Mouse (Mus musculus): ENCODE measurements around the gene Trappc3.

The Trappc3 gene

DNA sequence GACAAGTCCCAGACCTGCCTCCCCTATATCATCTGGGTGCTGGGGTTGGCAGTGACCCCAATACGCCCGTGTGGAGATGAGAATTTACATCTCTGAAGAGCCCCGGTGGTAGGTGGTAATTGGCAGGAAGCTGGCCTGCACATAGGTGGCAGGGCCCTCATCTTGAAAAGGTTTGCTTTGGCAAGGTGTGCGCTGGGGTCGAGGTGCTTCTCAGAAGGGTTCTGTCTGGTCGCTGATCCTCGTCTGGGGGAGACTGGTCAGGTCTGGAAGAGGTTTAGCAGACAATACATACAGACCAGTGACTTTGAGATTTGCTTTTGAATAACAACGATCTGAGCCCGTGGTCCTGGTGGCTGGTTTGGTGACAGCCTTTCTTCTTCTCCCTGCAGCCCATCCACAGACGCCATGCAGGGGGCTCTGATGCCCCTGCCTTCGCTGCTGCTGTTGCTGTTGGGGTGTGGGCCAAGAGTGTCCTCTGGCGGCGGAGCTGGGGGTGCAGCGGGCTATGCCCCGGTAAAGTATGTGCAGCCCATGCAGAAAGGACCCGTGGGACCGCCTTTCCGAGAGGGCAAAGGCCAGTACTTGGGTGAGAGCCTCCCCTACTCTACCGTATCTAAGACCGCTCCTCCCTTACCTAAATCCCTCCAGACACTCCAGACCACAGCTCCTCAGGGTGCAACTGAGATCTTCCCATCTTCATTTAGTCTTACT is 47.2 kb downstream of the Trappc3 start:
- in situ Hi-C loops (cut with MboI; ENCODE audit: low sequenced_read_pairs) = loop anchor here (10.0 kb wide), 1 partner anchor 85 kb away; no protein-coding TSS in a partner anchor

DNA sequence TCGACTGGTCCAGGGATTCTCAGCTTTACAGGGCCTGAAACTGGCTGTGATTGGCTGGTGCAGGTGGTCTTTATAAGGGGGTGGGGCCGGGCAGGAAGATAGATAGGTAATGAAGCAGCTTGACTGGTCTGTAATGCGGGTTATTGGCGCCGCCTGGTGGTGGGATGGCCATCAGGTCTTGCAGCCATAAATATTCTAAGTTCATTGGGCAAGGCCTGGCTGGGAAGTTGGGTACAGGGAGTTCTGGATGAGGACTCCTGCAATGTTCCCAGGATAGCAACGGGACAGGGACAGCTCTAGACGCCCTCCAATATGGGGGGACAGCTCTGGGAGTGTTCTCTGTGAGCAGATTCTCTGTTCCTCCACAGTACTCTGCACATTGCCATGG is 47.8 kb downstream of the Trappc3 start:
- in situ Hi-C loops (cut with MboI; ENCODE audit: low sequenced_read_pairs) = loop anchor here (10.0 kb wide), 1 partner anchor 85 kb away; no protein-coding TSS in a partner anchor

DNA sequence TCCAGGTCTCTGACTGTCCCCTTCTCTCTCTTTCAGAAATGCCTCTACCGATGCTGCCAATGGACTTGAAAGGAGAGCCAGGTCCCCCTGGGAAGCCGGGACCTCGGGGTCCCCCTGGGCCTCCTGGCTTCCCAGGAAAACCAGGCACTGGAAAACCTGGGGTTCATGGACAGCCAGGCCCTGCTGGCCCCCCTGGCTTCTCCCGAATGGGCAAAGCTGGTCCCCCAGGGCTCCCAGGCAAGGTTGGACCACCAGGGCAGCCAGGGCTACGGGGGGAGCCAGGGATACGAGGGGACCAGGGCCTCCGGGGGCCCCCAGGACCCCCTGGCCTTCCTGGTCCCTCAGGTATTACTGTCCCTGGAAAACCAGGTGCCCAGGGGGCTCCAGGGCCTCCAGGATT is 48.2 kb downstream of the Trappc3 start:
- in situ Hi-C loops (cut with MboI; ENCODE audit: low sequenced_read_pairs) = no loop called here

DNA sequence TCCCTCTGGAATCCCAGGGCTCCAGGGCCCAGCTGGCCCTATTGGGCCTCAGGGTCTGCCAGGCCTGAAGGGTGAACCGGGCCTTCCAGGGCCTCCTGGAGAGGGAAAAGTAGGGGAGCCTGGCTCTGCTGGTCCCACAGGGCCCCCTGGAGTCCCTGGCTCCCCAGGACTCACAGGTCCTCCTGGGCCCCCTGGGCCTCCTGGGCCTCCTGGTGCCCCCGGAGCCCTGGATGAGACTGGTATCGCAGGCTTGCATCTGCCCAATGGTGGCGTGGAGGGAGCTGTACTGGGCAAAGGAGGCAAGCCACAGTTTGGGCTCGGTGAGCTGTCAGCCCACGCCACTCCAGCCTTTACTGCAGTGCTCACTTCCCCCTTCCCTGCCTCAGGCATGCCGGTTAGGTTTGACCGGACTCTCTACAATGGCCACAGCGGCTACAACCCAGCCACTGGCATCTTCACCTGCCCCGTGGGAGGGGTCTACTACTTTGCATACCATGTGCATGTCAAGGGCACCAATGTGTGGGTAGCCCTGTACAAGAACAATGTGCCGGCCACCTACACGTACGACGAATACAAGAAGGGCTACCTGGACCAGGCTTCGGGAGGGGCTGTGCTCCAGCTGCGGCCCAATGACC is 49.6 kb downstream of the Trappc3 start:
- in situ Hi-C loops (cut with MboI; ENCODE audit: low sequenced_read_pairs) = no loop called here

DNA sequence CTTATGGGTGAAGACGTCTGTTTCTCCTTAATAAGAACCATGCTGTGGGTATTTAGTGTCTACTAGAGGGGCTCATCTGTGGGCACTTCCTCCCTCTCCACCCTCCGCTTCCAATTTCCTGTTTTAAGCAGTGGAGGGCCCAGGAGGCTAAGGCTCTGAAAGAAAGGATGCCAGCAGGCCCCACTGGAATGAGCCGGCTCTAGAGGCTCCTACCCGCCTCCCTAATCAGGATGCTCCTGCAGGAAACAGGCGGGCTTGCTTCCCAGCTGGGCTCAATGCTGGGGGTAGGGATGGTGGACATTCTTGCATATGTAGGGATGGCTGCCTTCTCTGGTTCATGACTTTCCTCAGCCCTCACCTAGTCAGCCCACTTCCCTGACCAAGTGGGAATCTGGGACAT is 51.1 kb downstream of the Trappc3 start:
- in situ Hi-C loops (cut with MboI; ENCODE audit: low sequenced_read_pairs) = no loop called here

DNA sequence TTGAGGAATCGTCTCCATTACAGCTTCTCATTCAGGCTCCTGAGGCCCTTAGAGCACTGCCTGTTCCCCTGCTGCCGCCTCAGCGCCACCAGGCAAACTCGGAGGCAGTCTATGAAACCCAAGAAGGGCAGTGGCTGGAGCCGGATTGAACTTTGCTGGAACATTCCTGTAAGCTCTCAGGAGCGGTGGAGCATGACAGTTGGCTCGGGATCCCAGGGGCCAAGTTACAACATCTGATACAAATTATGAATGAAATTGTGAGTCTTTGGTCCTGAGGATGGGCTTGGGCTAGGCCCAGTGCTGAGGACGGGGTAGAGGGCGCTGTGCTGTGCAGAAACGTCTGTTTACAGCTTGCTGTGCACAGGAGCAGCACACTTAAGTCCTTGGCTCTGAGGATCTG is 52.3 kb downstream of the Trappc3 start:
- in situ Hi-C loops (cut with MboI; ENCODE audit: low sequenced_read_pairs) = no loop called here

DNA sequence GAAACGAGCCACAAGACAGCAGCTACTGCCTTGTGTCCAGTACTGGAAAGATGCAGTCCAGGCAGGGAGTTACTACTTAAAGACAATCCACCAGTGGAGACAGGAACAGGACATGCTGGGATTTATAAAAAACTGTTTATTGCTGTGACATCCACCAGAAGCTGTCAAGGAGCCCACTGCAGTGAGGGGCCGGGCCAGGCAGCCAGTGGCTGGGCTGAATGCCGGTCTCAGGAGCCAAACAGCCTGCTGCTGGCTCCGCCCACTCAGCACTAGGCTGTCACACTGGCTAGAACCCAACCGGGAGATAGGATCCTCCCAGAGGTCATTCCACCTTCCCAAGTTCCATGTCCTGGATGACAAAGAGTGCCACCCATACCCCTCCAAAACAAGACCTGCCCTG is 53.8 kb downstream of the Trappc3 start:
- in situ Hi-C loops (cut with MboI; ENCODE audit: low sequenced_read_pairs) = no loop called here

DNA sequence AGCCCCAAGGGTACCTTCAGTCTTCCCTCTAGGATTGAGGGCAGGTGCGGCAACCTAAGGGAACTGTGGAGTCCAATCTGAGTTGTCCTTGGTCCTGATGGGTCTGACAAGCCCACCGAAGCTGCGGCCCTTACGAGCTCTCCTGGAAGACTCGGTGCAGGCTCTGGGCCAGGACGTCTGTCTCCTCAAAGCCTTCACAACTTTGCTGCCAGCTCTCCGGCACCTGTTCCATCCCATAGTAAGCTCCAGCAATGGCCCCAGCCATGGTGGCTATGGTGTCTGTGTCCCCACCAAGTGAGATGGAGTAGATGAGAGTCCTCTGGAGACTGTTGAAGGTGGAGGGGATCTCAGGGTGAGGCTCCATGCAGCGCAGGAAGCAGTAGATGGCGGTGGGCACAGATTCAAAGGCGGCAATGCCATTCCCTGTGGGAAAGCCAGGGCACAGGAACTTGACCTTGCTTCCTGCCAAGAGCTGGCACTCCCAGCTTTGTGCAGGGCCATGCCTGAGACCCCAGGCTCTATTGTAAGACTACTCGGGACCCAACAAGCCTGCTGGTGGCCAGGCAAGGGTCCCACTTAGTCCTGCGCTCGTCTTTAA is 54.4 kb downstream of the Trappc3 start:
- in situ Hi-C loops (cut with MboI; ENCODE audit: low sequenced_read_pairs) = no loop called here

DNA sequence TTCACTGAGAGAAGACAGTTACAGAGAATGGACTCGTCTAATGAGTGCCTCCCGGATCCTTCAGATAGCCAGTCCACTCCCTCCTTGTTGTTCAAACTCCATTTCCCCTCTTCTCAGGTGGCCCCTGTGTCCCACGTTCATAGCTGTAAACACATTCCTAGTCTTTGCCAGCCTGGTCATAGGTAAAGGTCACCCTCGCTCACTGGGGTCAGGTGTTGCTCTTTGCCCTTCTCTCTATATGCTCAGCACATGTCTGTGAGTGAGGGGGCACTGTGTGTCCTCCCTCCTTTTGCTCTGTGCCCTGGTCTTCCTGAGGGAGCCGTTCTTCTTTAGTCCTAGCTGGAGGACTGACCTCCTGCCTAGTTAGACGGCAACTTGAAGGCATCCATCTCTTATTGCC is 57.7 kb downstream of the Trappc3 start:
- in situ Hi-C loops (cut with MboI; ENCODE audit: low sequenced_read_pairs) = loop anchor here (10.0 kb wide), 1 partner anchor 225 kb away; no protein-coding TSS in a partner anchor

DNA sequence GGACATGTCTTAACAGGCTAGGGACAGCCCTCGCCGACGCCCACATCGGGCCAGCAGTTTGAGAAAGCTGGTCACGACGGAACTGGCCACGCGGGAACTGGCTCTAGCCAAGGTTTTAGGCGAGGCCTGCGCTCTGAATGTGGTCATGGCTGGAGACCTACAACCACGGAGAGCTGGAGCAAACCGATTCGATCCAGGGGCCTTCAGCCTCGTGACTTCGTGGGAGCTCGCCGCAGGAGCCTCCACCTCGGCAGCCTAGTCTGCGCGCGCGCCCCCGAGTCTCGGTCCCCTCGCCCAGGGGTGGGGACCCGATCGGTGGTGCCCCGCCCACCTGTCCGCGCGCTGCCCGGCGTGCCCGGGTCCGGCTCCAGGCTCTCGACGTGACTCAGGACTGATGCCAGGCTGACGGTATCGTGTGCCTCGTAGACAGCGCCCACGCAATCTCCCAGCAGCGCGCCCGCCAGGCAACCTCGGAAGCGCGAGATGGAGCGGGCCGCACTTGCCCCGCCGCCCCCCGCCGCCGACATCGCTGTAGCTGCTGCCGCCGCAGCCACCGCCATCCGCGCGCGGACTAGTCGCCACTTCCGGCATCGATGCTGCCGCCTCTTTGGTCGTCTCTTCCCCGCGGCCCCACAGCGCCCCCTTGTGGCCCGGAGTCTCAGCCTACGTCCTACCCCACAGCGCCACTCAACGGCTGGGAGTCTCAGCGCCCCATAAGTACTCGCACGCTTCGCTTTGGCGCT is 59.2 kb downstream of the Trappc3 start, which contains the start of gene Adprhl2:
TSS of gene Adprhl2 (minus strand) at position 593 of the 743 bp plus-strand sequence.
- in situ Hi-C loops (cut with MboI; ENCODE audit: low sequenced_read_pairs) = loop anchor here (10.0 kb wide), 1 partner anchor 224 kb away; no protein-coding TSS in a partner anchor

DNA sequence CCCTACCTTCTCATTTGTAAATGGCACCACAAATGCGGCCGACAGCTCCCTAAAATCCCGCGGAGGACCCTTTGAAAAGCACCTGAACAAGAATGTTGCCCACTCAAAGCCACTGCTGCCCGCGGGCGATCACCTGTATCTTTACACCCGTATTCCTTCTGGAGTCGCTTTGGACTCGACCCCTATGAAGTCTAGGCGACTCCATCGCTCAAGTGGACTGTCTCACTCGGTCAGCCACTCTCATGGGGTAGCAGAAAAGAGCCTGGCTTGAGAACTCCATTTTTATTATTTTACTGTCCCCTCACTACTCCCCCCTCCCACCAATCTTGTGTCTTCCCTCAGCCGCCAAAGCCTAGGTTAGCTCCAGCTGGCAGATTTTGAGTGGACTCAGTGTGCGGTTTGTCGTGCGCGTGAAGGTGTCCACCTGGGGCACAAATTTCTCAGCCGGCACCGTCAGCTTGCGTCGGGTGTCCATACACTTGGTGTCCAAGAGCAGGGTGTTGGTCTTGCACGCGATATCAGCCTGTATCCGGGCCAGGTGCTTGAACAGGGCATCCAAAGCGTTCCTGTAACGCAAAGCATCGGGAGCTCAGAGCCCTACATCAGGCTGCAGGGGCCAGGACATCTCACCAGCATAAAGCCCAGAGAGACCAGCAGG is 59.9 kb downstream of the Trappc3 start:
- in situ Hi-C loops (cut with MboI; ENCODE audit: low sequenced_read_pairs) = loop anchor here (10.0 kb wide), 1 partner anchor 223 kb away; no protein-coding TSS in a partner anchor

DNA sequence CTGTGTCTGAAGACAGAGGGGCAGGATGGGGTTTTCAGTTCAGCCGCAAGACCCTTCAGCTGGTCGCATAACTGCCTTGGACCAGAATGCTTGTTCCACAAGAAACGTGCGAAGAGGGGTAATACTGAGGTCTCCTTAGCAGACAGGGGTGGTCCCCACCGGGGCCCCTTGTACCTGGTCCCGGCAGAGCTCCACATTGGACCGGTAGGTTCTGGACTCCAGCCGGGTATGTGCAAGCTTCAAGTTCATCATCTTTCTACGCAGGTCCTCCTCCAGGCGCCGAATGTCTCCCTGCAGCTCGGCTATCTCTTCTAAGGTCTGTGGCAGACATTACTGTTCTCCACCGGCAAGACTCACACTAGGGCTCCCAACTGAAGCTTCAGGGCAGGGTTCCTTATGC is 60.5 kb downstream of the Trappc3 start:
- in situ Hi-C loops (cut with MboI; ENCODE audit: low sequenced_read_pairs) = loop anchor here (10.0 kb wide), 1 partner anchor 222 kb away; no protein-coding TSS in a partner anchor

DNA sequence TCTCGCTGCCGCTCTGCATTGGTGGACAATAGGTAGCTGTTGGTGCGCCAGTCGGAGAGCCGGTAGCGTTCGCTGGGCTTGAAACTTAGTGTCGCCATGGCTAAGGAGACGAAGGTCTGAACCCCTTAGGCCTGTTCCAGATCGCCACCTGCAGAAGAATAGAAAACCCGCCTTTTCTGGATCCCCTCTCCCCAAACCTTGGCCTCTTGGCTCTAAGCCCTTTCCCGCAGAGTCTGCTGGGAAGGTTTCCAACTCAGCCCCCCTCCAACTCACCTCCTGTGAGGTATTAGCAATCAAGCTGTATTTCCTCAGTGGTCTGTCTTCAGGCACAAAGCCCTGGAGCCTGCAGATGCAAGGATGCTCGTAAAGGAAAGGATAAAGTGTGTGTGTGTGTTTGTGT is 62.7 kb downstream of the Trappc3 start:
- in situ Hi-C loops (cut with MboI; ENCODE audit: low sequenced_read_pairs) = loop anchor here (10.0 kb wide), 1 partner anchor 220 kb away; no protein-coding TSS in a partner anchor

DNA sequence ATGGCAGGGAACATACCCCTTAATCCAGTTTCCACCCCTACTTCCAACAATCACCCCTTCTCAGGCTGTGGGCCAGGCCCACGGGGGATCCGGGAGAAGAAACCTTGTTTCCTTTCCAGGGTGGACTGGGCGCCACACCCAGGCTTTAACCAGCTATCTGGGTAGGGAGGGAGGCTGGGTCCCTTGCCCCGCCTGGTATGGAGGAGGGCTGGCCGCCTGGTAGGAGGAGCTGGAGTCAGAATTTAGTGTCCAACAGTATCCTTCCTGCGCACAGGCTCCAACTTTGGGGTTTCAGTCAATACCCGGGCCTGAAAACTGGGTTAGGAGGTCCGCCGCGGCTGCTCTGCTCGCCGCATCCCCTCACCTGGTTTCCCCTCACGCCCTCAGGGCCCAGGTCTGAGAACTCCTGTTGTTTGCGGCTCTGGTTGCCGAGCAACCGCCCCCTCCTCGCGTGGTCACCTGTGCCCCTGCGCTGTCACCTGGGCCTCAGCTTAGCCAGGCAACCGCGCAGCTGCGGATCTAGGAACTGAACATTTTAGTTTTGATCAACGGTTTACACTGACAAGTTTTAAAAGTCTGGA is 63.2 kb downstream of the Trappc3 start, which contains the start of gene Tekt2:
TSS of gene Tekt2 (minus strand) at position 408 of the 581 bp plus-strand sequence.
- in situ Hi-C loops (cut with MboI; ENCODE audit: low sequenced_read_pairs) = loop anchor here (10.0 kb wide), 1 partner anchor 219 kb away; no protein-coding TSS in a partner anchor

All from CH12F3 (cell line).